11 mouse cellular contexts compared by ENCODE assay signal in the genomic region with DNA sequence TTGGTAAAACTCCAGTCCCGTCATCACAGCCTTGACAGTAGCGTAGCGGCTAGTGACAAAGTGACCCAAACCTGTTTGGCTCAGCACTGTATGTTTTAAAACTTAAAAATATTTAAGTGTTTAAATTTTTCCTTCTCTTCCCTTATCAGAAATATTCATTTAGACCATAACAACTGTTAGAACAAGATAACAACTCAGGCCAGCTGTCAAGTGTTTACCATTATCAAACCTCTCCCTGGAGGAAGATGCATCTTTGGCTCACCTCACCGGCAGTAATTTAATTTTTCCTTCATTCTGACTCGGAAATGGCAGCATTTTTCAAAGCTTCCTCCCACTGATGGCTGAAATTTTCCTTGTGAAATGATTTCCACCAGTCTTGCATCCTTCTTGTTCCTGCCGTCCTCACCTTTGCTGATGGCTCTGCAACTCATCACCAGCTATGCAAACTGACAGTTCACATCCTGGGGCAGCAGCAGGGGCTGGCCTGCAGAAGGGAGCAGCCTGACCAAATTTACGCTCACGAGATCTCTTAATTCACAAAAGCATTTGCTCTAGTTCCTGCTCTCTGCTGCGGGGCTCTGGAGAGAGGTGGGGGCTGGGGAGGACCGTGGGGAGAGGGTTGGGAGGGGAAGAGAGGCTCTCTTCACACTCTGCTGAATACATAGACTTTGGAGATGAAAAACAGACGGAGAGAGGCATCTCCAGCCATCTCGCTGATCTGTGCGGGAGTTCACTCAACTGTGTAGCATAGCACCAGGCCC.
DNase-seq lines count a peak whose midpoint lies in the region; ATAC-seq lines count a peak whose summit lies in the region.
"Had no signal": no experiment of that assay in that cellular context is flagged by ENCODE, and none has a peak within 500 bp of the region (broad histone marks: within the 10 kb centered on the region; RNA-seq: fewer than 3 reads in every experiment).

No protein-coding gene starts in this region.

- no peak overlapping the region for H3K4me3 ChIP-seq in hindbrain, embryonic 10.5 days
- H3K4me3 ChIP-seq in hindbrain, embryonic 11.5 days (ENCODE audit: low read depth, low read length), result no peak overlapping the region
- H3K4me3 ChIP-seq in hindbrain, embryonic 14.5 days (replicated peaks; ENCODE audit: low read length), result no peak overlapping the region
- H3K4me3 ChIP-seq in midbrain, embryonic 14.5 days (replicated peaks; ENCODE audit: low read depth, low read length), result no peak overlapping the region
- no peak overlapping the region for H3K4me3 ChIP-seq in forebrain, embryonic 14.5 days (ENCODE audit: low read depth, low read length)
- H3K4me3 ChIP-seq: myocyte had no signal

- DNase-seq in hindbrain, embryonic 10.5 days (ENCODE audit: low spot score), result no peak
- DNase-seq in hindbrain, embryonic 11.5 days (ENCODE audit: low spot score), result no peak
- DNase-seq in c-Kit-positive CD71-positive TER-119-positive erythroid progenitor cells, embryonic 14.5 days (ENCODE audit: low spot score), result peak; percentile 27
- DNase-seq in hindbrain, embryonic 14.5 days (ENCODE audit: low spot score), result no peak
- DNase-seq in midbrain, embryonic 14.5 days, result peak; percentile 29
- no peak for DNase-seq in layer of hippocampus, adult 11-12 months (ENCODE audit: low spot score)
- no peak for DNase-seq in spleen, postnatal 10 days (ENCODE audit: low spot score in 2 of 2)
- no peak for DNase-seq in forebrain, embryonic 14.5 days (ENCODE audit: low spot score)
- DNase-seq: adrenal gland, postnatal 36 days; embryo, embryonic 11 days had no signal

- peaks cover 39% of the 10 kb centered on the region for H3K4me1 ChIP-seq in hindbrain, embryonic 10.5 days (replicated peaks)
- no peaks in the 10 kb centered on the region for H3K4me1 ChIP-seq in hindbrain, embryonic 11.5 days (replicated peaks; ENCODE audit: control insufficient read depth, insufficient read depth, low read length)
- H3K4me1 ChIP-seq in hindbrain, embryonic 14.5 days (replicated peaks; ENCODE audit: control insufficient read depth, insufficient read depth, low read length), result peaks cover 7% of the 10 kb centered on the region
- H3K4me1 ChIP-seq in midbrain, embryonic 14.5 days (ENCODE audit: control insufficient read depth, insufficient read depth, low read length), result 0 out of 2 replicates have a peak, but pooled peaks cover 5% of the 10 kb centered on the region
- no peaks in the 10 kb centered on the region; the same call in 1 of the 2 replicates for H3K4me1 ChIP-seq in forebrain, embryonic 14.5 days (ENCODE audit: control insufficient read depth, insufficient read depth, low read length)

- H3K9ac ChIP-seq in hindbrain, embryonic 11.5 days (ENCODE audit: low read depth, low read length), result no peak overlapping the region
- H3K9ac ChIP-seq in hindbrain, embryonic 14.5 days, result peak overlapping the region; percentile 29; the same call in 1 of the 2 replicates
- H3K9ac ChIP-seq in midbrain, embryonic 14.5 days (replicated peaks; ENCODE audit: low read length), result no peak overlapping the region
- H3K9ac ChIP-seq in forebrain, embryonic 14.5 days (ENCODE audit: low read length), result no peak overlapping the region

- H3K27me3 ChIP-seq in hindbrain, embryonic 10.5 days (ENCODE audit: insufficient read depth, poor library complexity, severe bottlenecking), result peaks cover 13% of the 10 kb centered on the region; the same call in 1 of the 2 replicates
- H3K27me3 ChIP-seq in hindbrain, embryonic 11.5 days (ENCODE audit: control insufficient read depth, insufficient read depth, low read length), result no peaks in the 10 kb centered on the region
- no peaks in the 10 kb centered on the region for H3K27me3 ChIP-seq in hindbrain, embryonic 14.5 days (ENCODE audit: control insufficient read depth, insufficient read depth, low read length)
- no peaks in the 10 kb centered on the region for H3K27me3 ChIP-seq in midbrain, embryonic 14.5 days (ENCODE audit: control insufficient read depth, insufficient read depth, low read length)
- H3K27me3 ChIP-seq in forebrain, embryonic 14.5 days (replicated peaks; ENCODE audit: control insufficient read depth, insufficient read depth, low read length), result no peaks in the 10 kb centered on the region

- H3K4me2 ChIP-seq in hindbrain, embryonic 11.5 days (replicated peaks; ENCODE audit: low read depth, low read length), result no peak overlapping the region
- H3K4me2 ChIP-seq in hindbrain, embryonic 14.5 days (replicated peaks), result peak overlapping the region; percentile 19
- no peak overlapping the region for H3K4me2 ChIP-seq in midbrain, embryonic 14.5 days (ENCODE audit: low read length)
- H3K4me2 ChIP-seq in forebrain, embryonic 14.5 days (ENCODE audit: low read length), result no peak overlapping the region

- no peaks in the 10 kb centered on the region for H3K36me3 ChIP-seq in hindbrain, embryonic 10.5 days
- H3K36me3 ChIP-seq in hindbrain, embryonic 11.5 days (ENCODE audit: control insufficient read depth, insufficient read depth, low read length), result no peaks in the 10 kb centered on the region
- no peaks in the 10 kb centered on the region for H3K36me3 ChIP-seq in hindbrain, embryonic 14.5 days (replicated peaks; ENCODE audit: control insufficient read depth, insufficient read depth)
- no peaks in the 10 kb centered on the region for H3K36me3 ChIP-seq in midbrain, embryonic 14.5 days (ENCODE audit: control insufficient read depth, insufficient read depth, low read length)
- no peaks in the 10 kb centered on the region for H3K36me3 ChIP-seq in forebrain, embryonic 14.5 days (ENCODE audit: control insufficient read depth, insufficient read depth, low read length)

- no peak for ATAC-seq in hindbrain, embryonic 11.5 days (ENCODE audit: low FRiP score)
- ATAC-seq in hindbrain, embryonic 14.5 days (ENCODE audit: low FRiP score), result no peak
- ATAC-seq in midbrain, embryonic 14.5 days (ENCODE audit: low FRiP score, low TSS enrichment), result no peak
- no peak for ATAC-seq in forebrain, embryonic 14.5 days

- H3K9me3 ChIP-seq in hindbrain, embryonic 10.5 days, result no peaks in the 10 kb centered on the region
- H3K9me3 ChIP-seq in hindbrain, embryonic 11.5 days (ENCODE audit: control insufficient read depth, low read length), result no peaks in the 10 kb centered on the region
- no peaks in the 10 kb centered on the region for H3K9me3 ChIP-seq in hindbrain, embryonic 14.5 days (ENCODE audit: control insufficient read depth, low read length)
- H3K9me3 ChIP-seq in midbrain, embryonic 14.5 days (ENCODE audit: control insufficient read depth, low read length), result no peaks in the 10 kb centered on the region
- no peaks in the 10 kb centered on the region for H3K9me3 ChIP-seq in forebrain, embryonic 14.5 days (replicated peaks; ENCODE audit: control insufficient read depth, low read length)

- WGBS in hindbrain, embryonic 10.5 days, result 41% methylated on average over 13 of the region's 13 CpGs
- WGBS in hindbrain, embryonic 11.5 days, result 43% methylated on average over 13 of the region's 13 CpGs
- WGBS in hindbrain, embryonic 14.5 days, result 35% methylated on average over 13 of the region's 13 CpGs
- 34% methylated on average over 13 of the region's 13 CpGs for WGBS in midbrain, embryonic 14.5 days
- WGBS in forebrain, embryonic 14.5 days, result 59% methylated on average over 13 of the region's 13 CpGs

- peak overlapping the region; percentile 54 for H3K27ac ChIP-seq in hindbrain, embryonic 10.5 days
- no peak overlapping the region for H3K27ac ChIP-seq in hindbrain, embryonic 11.5 days (ENCODE audit: low read depth, low read length)
- H3K27ac ChIP-seq in hindbrain, embryonic 14.5 days, result no peak overlapping the region
- no peak overlapping the region for H3K27ac ChIP-seq in midbrain, embryonic 14.5 days (replicated peaks; ENCODE audit: low read depth, low read length)
- no peak overlapping the region for H3K27ac ChIP-seq in forebrain, embryonic 14.5 days (ENCODE audit: low read depth, low read length)

Comparison
In these comparisons a context has a peak if more than half of its experiments do, and no peak if none do; other contexts are left out.
1. DNase-seq: peak in c-Kit-positive CD71-positive TER-119-positive erythroid progenitor cells, embryonic 14.5 days (single experiment) and midbrain, embryonic 14.5 days (single experiment); none in hindbrain, embryonic 10.5 days (single experiment), hindbrain, embryonic 11.5 days (single experiment), hindbrain, embryonic 14.5 days (single experiment), layer of hippocampus, adult 11-12 months (single experiment), spleen, postnatal 10 days (0 of 2) and forebrain, embryonic 14.5 days (single experiment).